Mouse (Mus musculus): ENCODE results near the gene Znrf2. TPM values are rescaled to one million over a fixed set of nuclear protein-coding genes. Genes with fewer than 3 reads are reported as not detected.

The Znrf2 gene
- total RNA-seq, 2 experiments from 2014 or later, result 21.5 to 23.7 TPM

GRCm38 (mm10) chr6:54906053-54907040 is 89.6 kb downstream of the Znrf2 start:
- peak in 1 of 2 experiments; percentile 8 for DNase-seq (ENCODE audit: low spot score in 2 of 2)

GRCm38 (mm10) chr6:54914977-54915376 is 98.3 kb downstream of the Znrf2 start:
- no peak for DNase-seq (ENCODE audit: low spot score in 2 of 2)

- DNase-seq (ENCODE audit: low spot score in 2 of 2), result no peak
Observed at GRCm38 (mm10) chr6:54916163-54916562, 99.4 kb downstream of the Znrf2 start.

- DNase-seq (ENCODE audit: low spot score in 2 of 2), result no peak
Observed at GRCm38 (mm10) chr6:54916941-54917340, 100.2 kb downstream of the Znrf2 start.

GRCm38 (mm10) chr6:54917523-54917922 is 100.8 kb downstream of the Znrf2 start:
- peak in 1 of 2 experiments; percentile 68 for DNase-seq (ENCODE audit: low spot score in 2 of 2)

GRCm38 (mm10) chr6:54918521-54918920 is 101.8 kb downstream of the Znrf2 start:
- no peak for DNase-seq (ENCODE audit: low spot score in 2 of 2)

- DNase-seq (ENCODE audit: low spot score in 2 of 2), result no peak
Observed at GRCm38 (mm10) chr6:54924538-54924937, 107.8 kb downstream of the Znrf2 start.

GRCm38 (mm10) chr6:54925736-54926440 is 109.2 kb downstream of the Znrf2 start:
- DNase-seq (ENCODE audit: low spot score in 2 of 2), result no peak

GRCm38 (mm10) chr6:54926899-54927298 is 110.2 kb downstream of the Znrf2 start:
- no peak for DNase-seq (ENCODE audit: low spot score in 2 of 2)

GRCm38 (mm10) chr6:54927946-54928345 is 111.2 kb downstream of the Znrf2 start:
- no peak for DNase-seq (ENCODE audit: low spot score in 2 of 2)

- no peak for DNase-seq (ENCODE audit: low spot score in 2 of 2)
Observed at GRCm38 (mm10) chr6:54931641-54932040, 114.9 kb downstream of the Znrf2 start.

- DNase-seq (ENCODE audit: low spot score in 2 of 2), result no peak
Observed at GRCm38 (mm10) chr6:54932526-54932925, 115.8 kb downstream of the Znrf2 start.

- no peak for DNase-seq (ENCODE audit: low spot score in 2 of 2)
Observed at GRCm38 (mm10) chr6:54933216-54933615, 116.5 kb downstream of the Znrf2 start.

GRCm38 (mm10) chr6:54933866-54934265 is 117.2 kb downstream of the Znrf2 start:
- no peak for DNase-seq (ENCODE audit: low spot score in 2 of 2)

- DNase-seq (ENCODE audit: low spot score in 2 of 2), result no peak
Observed at GRCm38 (mm10) chr6:54934313-54934712, 117.6 kb downstream of the Znrf2 start.

GRCm38 (mm10) chr6:54934930-54935329 is 118.2 kb downstream of the Znrf2 start:
- DNase-seq (ENCODE audit: low spot score in 2 of 2), result no peak

GRCm38 (mm10) chr6:54936496-54936895 is 119.8 kb downstream of the Znrf2 start:
- no peak for DNase-seq (ENCODE audit: low spot score in 2 of 2)

GRCm38 (mm10) chr6:54939631-54940030 is 122.9 kb downstream of the Znrf2 start:
- DNase-seq (ENCODE audit: low spot score in 2 of 2), result no peak

- DNase-seq (ENCODE audit: low spot score in 2 of 2), result no peak
Observed at GRCm38 (mm10) chr6:54940126-54940525, 123.4 kb downstream of the Znrf2 start.

- no peak for DNase-seq (ENCODE audit: low spot score in 2 of 2)
Observed at GRCm38 (mm10) chr6:54941149-54941548, 124.4 kb downstream of the Znrf2 start.

Measured in layer of hippocampus, adult 18-20 months (tissue).